Mouse (Mus musculus): ENCODE measurements around the gene Zbtb43. TPM values are rescaled to one million over a fixed set of nuclear protein-coding genes. Genes with fewer than 3 reads are reported as not detected.

The Zbtb43 gene
- polyA plus RNA-seq, 2 experiments, result 13.6 to 19.0 TPM

DNA sequence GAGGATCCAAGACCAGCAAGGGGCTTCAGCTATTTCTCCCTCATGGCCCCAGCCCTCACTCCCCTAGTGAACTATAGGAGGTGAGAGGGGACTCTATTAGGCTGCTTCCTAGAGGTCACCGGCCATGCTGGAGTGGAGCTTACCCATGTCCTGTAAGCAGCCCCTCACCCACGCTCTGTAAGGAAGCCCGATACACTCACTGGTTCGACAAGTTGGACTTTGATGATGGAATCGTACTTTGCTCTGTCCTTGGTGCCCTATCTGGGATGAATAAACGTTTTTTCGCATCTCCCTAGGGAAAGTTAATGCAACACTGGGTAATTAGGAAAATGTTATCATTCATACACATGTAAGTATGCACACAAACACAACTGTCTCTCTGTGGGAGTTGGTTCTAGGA lies 6.3 kb downstream of the Zbtb43 start:
- Histone ChIP-seq H3K4me1 (ENCODE audit: control insufficient read depth, insufficient read depth, low read length) (peaks cover 9% of the 10 kb centered on the region), H3K4me3 (replicated peaks; ENCODE audit: low read length) (no peak overlapping the region), H3K4me2 (replicated peaks; ENCODE audit: low read depth, low read length, severe bottlenecking) (no peak overlapping the region), H3K9me3 (ENCODE audit: control insufficient read depth, low read length) (no peaks in the 10 kb centered on the region), H3K27ac (replicated peaks; ENCODE audit: low read depth, low read length) (no peak overlapping the region), H3K27me3 (ENCODE audit: control insufficient read depth, insufficient read depth, low read length) (no peaks in the 10 kb centered on the region), H3K36me3 (ENCODE audit: control insufficient read depth, insufficient read depth, low read length) (peaks cover 49% of the 10 kb centered on the region), H3K9ac (ENCODE audit: low read depth, low read length, severe bottlenecking) (no peak overlapping the region)
- WGBS, result 91% methylated on average over 7 of the region's 7 CpGs
- TF ChIP-seq POLR2A (IDR thresholded peaks at IDR 0.05; ENCODE audit: borderline replicate concordance, extremely low read depth, insufficient read depth, insufficient read length), result no peak
- DNase-seq (ENCODE audit: low spot score) (no peak), ATAC-seq (ENCODE audit: low FRiP score, low read depth) (no peak)

DNA sequence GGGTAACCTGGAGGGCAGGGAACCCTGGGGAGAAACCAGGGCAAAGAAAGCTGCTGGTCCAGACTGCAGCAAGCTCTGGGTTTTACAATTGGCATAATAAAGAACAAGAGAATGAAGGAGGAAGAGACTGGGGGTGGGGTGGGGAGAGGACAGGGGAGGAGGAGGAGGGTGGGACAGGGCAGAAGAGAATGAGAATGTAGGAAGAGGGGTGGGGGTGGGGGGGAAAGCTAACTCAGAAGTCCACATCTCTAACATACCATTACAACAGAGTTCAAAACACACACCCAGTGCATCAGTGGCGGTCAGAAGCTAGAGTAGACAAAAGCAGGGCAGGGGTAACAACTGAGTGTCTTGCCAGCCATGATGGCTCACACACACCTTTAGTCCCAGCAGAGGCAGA lies 7.3 kb downstream of the Zbtb43 start:
- peaks cover 6% of the 10 kb centered on the region; the same call in 1 of the 2 replicates for H3K4me1 ChIP-seq (ENCODE audit: control insufficient read depth, insufficient read depth, low read length)
- 92% methylated on average over 1 of the region's 1 CpGs for WGBS

DNA sequence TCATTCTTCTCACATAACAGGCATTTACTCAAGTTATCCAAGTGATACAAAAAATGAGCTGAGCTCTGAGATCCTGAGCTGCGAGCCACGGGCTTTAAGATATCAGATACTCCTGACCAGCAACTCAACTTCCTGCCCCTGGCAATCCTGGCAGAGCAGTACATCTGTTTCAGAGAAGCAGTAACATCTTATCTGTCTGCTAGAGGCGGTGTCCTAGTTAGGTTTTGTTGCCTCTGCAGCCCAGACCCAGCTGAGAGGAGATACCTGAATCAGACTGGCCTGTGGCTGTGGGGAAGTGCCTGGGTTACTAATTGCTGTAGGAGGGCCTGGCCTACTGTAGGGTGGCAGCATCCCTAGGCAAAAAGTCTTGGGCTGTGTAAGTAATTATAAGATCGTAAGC lies 8.7 kb downstream of the Zbtb43 start:
- Histone ChIP-seq H3K36me3 (ENCODE audit: control insufficient read depth, insufficient read depth, low read length) (peaks cover 49% of the 10 kb centered on the region), H3K4me2 (replicated peaks; ENCODE audit: low read depth, low read length, severe bottlenecking) (no peak overlapping the region), H3K9ac (ENCODE audit: low read depth, low read length, severe bottlenecking) (no peak overlapping the region), H3K4me1 (ENCODE audit: control insufficient read depth, insufficient read depth, low read length) (no peaks in the 10 kb centered on the region), H3K27me3 (ENCODE audit: control insufficient read depth, insufficient read depth, low read length) (no peaks in the 10 kb centered on the region), H3K27ac (replicated peaks; ENCODE audit: low read depth, low read length) (no peak overlapping the region), H3K9me3 (ENCODE audit: control insufficient read depth, low read length) (no peaks in the 10 kb centered on the region), H3K4me3 (replicated peaks; ENCODE audit: low read length) (no peak overlapping the region)
- ATAC-seq (ENCODE audit: low FRiP score, low read depth) (no peak), DNase-seq (ENCODE audit: low spot score) (no peak)
- WGBS, result 68% methylated on average over 4 of the region's 4 CpGs
- no peak for TF ChIP-seq POLR2A (IDR thresholded peaks at IDR 0.05; ENCODE audit: borderline replicate concordance, extremely low read depth, insufficient read depth, insufficient read length)

More for the DNA sequence above, 7.3 kb downstream of the Zbtb43 start:
- Histone ChIP-seq H3K9ac (ENCODE audit: low read depth, low read length, severe bottlenecking) (no peak overlapping the region), H3K36me3 (ENCODE audit: control insufficient read depth, insufficient read depth, low read length) (peaks cover 50% of the 10 kb centered on the region), H3K4me3 (replicated peaks; ENCODE audit: low read length) (no peak overlapping the region), H3K9me3 (ENCODE audit: control insufficient read depth, low read length) (no peaks in the 10 kb centered on the region), H3K27ac (replicated peaks; ENCODE audit: low read depth, low read length) (no peak overlapping the region), H3K4me2 (replicated peaks; ENCODE audit: low read depth, low read length, severe bottlenecking) (no peak overlapping the region), H3K27me3 (ENCODE audit: control insufficient read depth, insufficient read depth, low read length) (no peaks in the 10 kb centered on the region)
- ATAC-seq (ENCODE audit: low FRiP score, low read depth) (no peak), DNase-seq (ENCODE audit: low spot score) (no peak)
- no peak for TF ChIP-seq POLR2A (IDR thresholded peaks at IDR 0.05; ENCODE audit: borderline replicate concordance, extremely low read depth, insufficient read depth, insufficient read length)

DNA sequence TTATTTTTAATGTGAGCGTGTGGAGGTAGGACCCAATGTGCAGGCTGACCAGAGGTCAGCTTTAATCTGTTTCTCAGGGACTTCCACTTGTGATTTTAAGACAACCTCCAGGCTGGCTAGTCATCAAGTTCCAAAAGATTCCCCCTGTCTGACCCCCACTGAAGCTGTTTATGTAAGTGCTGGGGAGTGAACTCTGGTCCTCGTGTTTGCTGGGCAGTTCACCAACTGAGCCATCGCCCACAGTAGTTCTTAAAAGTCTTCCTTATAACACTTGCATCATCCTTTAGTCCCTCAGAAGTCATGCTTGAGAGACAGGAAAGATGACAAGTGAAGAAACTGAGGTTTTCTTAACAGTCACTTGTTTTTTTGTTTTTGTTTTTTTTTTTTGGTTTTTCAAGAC lies 11.7 kb downstream of the Zbtb43 start:
- 79% methylated on average over 3 of the region's 3 CpGs for WGBS
- peaks cover 57% of the 10 kb centered on the region for H3K36me3 ChIP-seq (ENCODE audit: control insufficient read depth, insufficient read depth, low read length)
- TF ChIP-seq POLR2A (IDR thresholded peaks at IDR 0.05; ENCODE audit: borderline replicate concordance, extremely low read depth, insufficient read depth, insufficient read length), result no peak
- DNase-seq (ENCODE audit: low spot score) (no peak), ATAC-seq (ENCODE audit: low FRiP score, low read depth) (no peak)
- H3K27ac ChIP-seq (replicated peaks; ENCODE audit: low read depth, low read length), result no peak overlapping the region
- H3K9me3 ChIP-seq (ENCODE audit: control insufficient read depth, low read length), result no peaks in the 10 kb centered on the region
- no peak overlapping the region for H3K4me3 ChIP-seq (replicated peaks; ENCODE audit: low read length)
- H3K4me1 ChIP-seq (ENCODE audit: control insufficient read depth, insufficient read depth, low read length), result no peaks in the 10 kb centered on the region
- H3K9ac ChIP-seq (ENCODE audit: low read depth, low read length, severe bottlenecking), result no peak overlapping the region
- H3K4me2 ChIP-seq (replicated peaks; ENCODE audit: low read depth, low read length, severe bottlenecking), result no peak overlapping the region
- no peaks in the 10 kb centered on the region for H3K27me3 ChIP-seq (ENCODE audit: control insufficient read depth, insufficient read depth, low read length)

DNA sequence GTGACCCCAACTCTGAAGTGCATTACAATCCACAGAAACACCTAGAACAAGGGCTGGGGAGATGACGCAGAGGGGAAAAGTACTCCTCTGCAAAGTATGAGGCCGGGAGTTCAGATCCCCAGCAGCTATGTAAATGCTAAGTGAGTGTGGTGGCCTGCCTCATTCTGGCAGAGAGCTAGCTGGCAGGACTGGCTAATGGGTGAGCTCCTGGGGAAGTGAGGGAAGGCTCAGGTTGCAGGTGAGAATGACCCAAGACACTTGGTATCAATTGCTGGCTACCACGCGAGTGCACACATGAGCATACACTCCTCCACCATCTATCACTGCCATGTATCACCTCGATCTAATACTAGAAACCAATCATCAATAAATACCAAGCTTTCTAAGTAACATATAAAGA lies 12.1 kb downstream of the Zbtb43 start:
- H3K4me1 ChIP-seq (ENCODE audit: control insufficient read depth, insufficient read depth, low read length), result no peaks in the 10 kb centered on the region
- ATAC-seq (ENCODE audit: low FRiP score, low read depth) (no peak), DNase-seq (ENCODE audit: low spot score) (no peak)
- no peaks in the 10 kb centered on the region for H3K27me3 ChIP-seq (ENCODE audit: control insufficient read depth, insufficient read depth, low read length)
- H3K4me2 ChIP-seq (replicated peaks; ENCODE audit: low read depth, low read length, severe bottlenecking), result no peak overlapping the region
- no peaks in the 10 kb centered on the region for H3K9me3 ChIP-seq (ENCODE audit: control insufficient read depth, low read length)
- peaks cover 57% of the 10 kb centered on the region for H3K36me3 ChIP-seq (ENCODE audit: control insufficient read depth, insufficient read depth, low read length)
- no peak overlapping the region for H3K4me3 ChIP-seq (replicated peaks; ENCODE audit: low read length)
- no peak for TF ChIP-seq POLR2A (IDR thresholded peaks at IDR 0.05; ENCODE audit: borderline replicate concordance, extremely low read depth, insufficient read depth, insufficient read length)
- H3K27ac ChIP-seq (replicated peaks; ENCODE audit: low read depth, low read length), result no peak overlapping the region
- no peak overlapping the region for H3K9ac ChIP-seq (ENCODE audit: low read depth, low read length, severe bottlenecking)
- 91% methylated on average over 5 of the region's 5 CpGs for WGBS

DNA sequence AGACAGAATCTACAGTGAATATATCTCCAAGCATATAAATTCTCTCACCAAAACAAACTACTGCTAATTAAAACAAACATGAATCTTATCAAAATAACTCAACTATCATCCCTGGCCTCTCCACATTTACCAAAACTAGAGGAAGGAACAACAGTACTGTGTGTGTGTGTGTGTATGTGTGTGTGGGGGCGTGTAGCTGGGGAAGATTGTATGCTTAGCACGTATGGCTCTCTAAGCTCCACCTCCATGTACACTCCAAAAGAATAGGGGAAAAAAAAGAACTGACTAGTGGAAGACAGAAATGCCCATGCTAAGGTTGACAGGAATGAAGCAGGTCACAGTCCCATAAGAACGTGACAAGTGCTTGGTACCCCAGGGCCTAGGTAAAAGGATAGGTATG lies 13.0 kb downstream of the Zbtb43 start:
- Histone ChIP-seq H3K9me3 (ENCODE audit: control insufficient read depth, low read length) (no peaks in the 10 kb centered on the region), H3K27me3 (ENCODE audit: control insufficient read depth, insufficient read depth, low read length) (no peaks in the 10 kb centered on the region), H3K36me3 (ENCODE audit: control insufficient read depth, insufficient read depth, low read length) (peaks cover 64% of the 10 kb centered on the region), H3K27ac (replicated peaks; ENCODE audit: low read depth, low read length) (no peak overlapping the region), H3K9ac (ENCODE audit: low read depth, low read length, severe bottlenecking) (no peak overlapping the region), H3K4me2 (replicated peaks; ENCODE audit: low read depth, low read length, severe bottlenecking) (no peak overlapping the region), H3K4me3 (replicated peaks; ENCODE audit: low read length) (no peak overlapping the region), H3K4me1 (ENCODE audit: control insufficient read depth, insufficient read depth, low read length) (no peaks in the 10 kb centered on the region)
- TF ChIP-seq POLR2A (IDR thresholded peaks at IDR 0.05; ENCODE audit: borderline replicate concordance, extremely low read depth, insufficient read depth, insufficient read length), result no peak
- ATAC-seq (ENCODE audit: low FRiP score, low read depth) (no peak), DNase-seq (ENCODE audit: low spot score) (no peak)
- 83% methylated on average over 3 of the region's 3 CpGs for WGBS

Data from limb, embryonic 14.5 days (tissue).